Mouse (Mus musculus): ENCODE data around the gene Spi1. TPM values are rescaled to one million over a fixed set of nuclear protein-coding genes. Genes with fewer than 3 reads are reported as not detected.

Spi1 gene
- polyA plus RNA-seq, 1 experiment from 2014 or later: 18.2 TPM

DNA sequence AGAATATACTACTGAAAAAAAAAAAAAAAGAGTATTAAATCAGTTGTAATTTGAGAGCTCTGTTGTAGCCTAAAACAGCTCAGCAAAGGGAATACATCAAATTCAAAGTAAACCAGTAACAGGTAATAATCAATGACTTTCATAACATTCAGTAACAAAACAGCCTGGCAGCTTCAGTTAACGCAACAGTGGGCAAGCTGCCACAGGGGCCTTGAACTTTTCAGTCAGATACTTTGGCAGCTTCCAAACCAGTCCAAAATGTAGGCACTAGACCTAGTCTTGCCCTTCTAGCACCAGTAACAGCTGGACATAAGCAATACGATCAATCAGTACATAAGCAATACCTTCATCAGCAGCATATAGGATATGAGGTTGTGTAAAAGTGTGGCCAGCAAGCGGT, 71.9 kb downstream of the Spi1 start:
- Histone ChIP-seq H3K36me3 (ENCODE audit: control insufficient read depth, insufficient read depth) (peaks cover 5% of the 10 kb centered on the region; the same call in 1 of the 2 replicates), H3K9me3 (replicated peaks; ENCODE audit: control insufficient read depth, low read length) (no peaks in the 10 kb centered on the region), H3K9ac (ENCODE audit: low read depth, low read length) (no peak overlapping the region), H3K4me2 (ENCODE audit: low read depth, low read length) (no peak overlapping the region), H3K27ac (ENCODE audit: low read length) (no peak overlapping the region), H3K4me3 (ENCODE audit: low read depth, low read length) (no peak overlapping the region), H3K4me1 (ENCODE audit: control insufficient read depth, low read depth, low read length) (no peaks in the 10 kb centered on the region), H3K27me3 (ENCODE audit: control insufficient read depth, insufficient read depth, low read depth, low read length) (no peaks in the 10 kb centered on the region)
- no peak for ATAC-seq (ENCODE audit: low read depth)
- 82% methylated on average over 3 of the region's 3 CpGs for WGBS (ENCODE audit: insufficient replicate concordance)

DNA sequence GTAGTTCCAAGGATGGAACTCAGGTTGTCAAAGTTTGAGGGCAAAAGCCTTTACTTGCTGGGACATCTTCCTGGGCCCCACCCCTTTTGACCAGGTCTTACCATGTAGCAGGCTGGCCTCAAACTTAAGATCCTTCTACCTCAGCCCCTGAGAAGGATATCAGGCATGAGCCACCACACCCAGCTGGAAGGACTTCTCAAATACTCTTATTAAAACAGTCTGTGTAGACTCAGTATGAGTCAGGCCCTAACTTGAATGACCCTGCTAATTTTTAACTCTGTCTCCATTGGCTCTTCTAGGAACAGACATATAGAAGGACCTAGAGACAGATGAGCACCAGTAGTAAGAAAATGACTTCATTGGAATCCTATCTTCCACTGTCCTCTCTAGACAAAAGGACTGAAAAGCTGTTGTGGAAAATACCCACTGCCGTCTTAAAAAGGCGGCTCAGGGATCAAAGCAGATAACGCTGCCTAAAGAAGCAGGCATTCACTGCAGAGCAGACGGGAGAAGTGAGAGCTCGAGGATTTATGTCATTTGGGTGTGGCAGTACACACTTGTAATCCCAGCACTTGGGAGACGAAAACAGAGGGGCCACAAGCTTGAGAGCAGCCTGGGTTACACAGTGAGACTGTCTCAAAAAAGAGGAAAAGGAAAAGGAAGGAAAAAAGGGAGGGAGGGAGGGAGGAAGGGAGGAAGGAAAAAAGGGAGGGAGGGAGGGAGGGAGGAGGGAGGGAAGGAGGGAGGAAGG, 75.0 kb downstream of the Spi1 start:
- no peak overlapping the region for H3K4me2 ChIP-seq (ENCODE audit: low read depth, low read length)
- no peak overlapping the region for H3K4me3 ChIP-seq (ENCODE audit: low read depth, low read length)
- ATAC-seq (ENCODE audit: low read depth): no peak
- WGBS (ENCODE audit: insufficient replicate concordance): 62% methylated on average over 6 of the region's 6 CpGs
- peaks cover 5% of the 10 kb centered on the region; the same call in 1 of the 2 replicates for H3K36me3 ChIP-seq (ENCODE audit: control insufficient read depth, insufficient read depth)
- no peaks in the 10 kb centered on the region for H3K9me3 ChIP-seq (replicated peaks; ENCODE audit: control insufficient read depth, low read length)
- no peaks in the 10 kb centered on the region for H3K4me1 ChIP-seq (ENCODE audit: control insufficient read depth, low read depth, low read length)
- H3K27ac ChIP-seq (ENCODE audit: low read length): no peak overlapping the region
- H3K9ac ChIP-seq (ENCODE audit: low read depth, low read length): no peak overlapping the region
- no peaks in the 10 kb centered on the region for H3K27me3 ChIP-seq (ENCODE audit: control insufficient read depth, insufficient read depth, low read depth, low read length)

DNA sequence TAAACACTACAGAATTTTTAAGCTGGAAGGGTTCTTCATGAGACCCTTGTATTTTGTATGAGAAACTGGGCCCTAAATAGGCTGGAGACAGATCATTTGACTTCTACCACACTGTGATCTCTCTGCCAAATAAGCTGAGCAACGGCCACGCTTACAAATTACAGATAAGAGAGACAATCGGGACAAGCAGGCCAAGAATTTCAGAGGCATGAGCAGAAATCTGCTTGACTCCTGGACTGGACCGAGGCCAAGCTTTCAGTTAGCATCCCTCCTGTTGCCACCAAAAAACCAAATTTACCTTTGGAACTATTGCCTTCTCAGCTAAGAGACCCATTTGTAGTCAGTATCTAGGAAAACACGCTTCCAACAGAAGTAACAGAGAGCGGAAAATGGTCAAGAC, 78.4 kb downstream of the Spi1 start:
- no peak for ATAC-seq (ENCODE audit: low read depth)
- Histone ChIP-seq H3K9me3 (replicated peaks; ENCODE audit: control insufficient read depth, low read length) (no peaks in the 10 kb centered on the region), H3K36me3 (ENCODE audit: control insufficient read depth, insufficient read depth) (peaks cover 4% of the 10 kb centered on the region; the same call in 1 of the 2 replicates), H3K27me3 (ENCODE audit: control insufficient read depth, insufficient read depth, low read depth, low read length) (no peaks in the 10 kb centered on the region), H3K9ac (ENCODE audit: low read depth, low read length) (no peak overlapping the region), H3K4me3 (ENCODE audit: low read depth, low read length) (no peak overlapping the region), H3K4me2 (ENCODE audit: low read depth, low read length) (no peak overlapping the region), H3K27ac (ENCODE audit: low read length) (no peak overlapping the region), H3K4me1 (ENCODE audit: control insufficient read depth, low read depth, low read length) (peaks cover 16% of the 10 kb centered on the region)
- WGBS (ENCODE audit: insufficient replicate concordance): 75% methylated on average over 6 of the region's 6 CpGs

DNA sequence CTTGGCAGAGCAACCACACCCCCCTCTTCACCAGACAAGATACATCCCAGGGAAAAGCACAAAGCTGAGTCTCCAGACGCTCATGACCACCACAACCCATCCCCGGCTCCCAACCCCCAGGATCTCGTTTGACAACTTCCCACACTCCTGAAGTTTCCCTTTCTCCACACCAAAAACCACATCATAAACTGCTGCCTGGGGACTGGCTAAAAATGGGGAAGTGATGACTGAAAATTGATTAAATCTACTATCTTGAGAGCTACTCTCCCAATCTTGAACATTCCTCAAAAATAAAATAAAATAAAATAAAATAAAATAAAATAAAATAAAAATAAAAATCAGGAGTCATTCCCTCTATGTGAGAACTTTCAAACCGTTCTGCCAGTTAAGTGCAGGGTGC, 80.8 kb downstream of the Spi1 start:
- no peak for ATAC-seq (ENCODE audit: low read depth)
- peaks cover 4% of the 10 kb centered on the region; the same call in 1 of the 2 replicates for H3K36me3 ChIP-seq (ENCODE audit: control insufficient read depth, insufficient read depth)
- no peaks in the 10 kb centered on the region for H3K9me3 ChIP-seq (replicated peaks; ENCODE audit: control insufficient read depth, low read length)
- no peaks in the 10 kb centered on the region for H3K27me3 ChIP-seq (ENCODE audit: control insufficient read depth, insufficient read depth, low read depth, low read length)
- 65% methylated on average over 4 of the region's 4 CpGs for WGBS (ENCODE audit: insufficient replicate concordance)
- H3K4me3 ChIP-seq (ENCODE audit: low read depth, low read length): no peak overlapping the region
- H3K27ac ChIP-seq (ENCODE audit: low read length): no peak overlapping the region
- H3K9ac ChIP-seq (ENCODE audit: low read depth, low read length): no peak overlapping the region
- H3K4me1 ChIP-seq (ENCODE audit: control insufficient read depth, low read depth, low read length): peaks cover 16% of the 10 kb centered on the region
- no peak overlapping the region for H3K4me2 ChIP-seq (ENCODE audit: low read depth, low read length)

DNA sequence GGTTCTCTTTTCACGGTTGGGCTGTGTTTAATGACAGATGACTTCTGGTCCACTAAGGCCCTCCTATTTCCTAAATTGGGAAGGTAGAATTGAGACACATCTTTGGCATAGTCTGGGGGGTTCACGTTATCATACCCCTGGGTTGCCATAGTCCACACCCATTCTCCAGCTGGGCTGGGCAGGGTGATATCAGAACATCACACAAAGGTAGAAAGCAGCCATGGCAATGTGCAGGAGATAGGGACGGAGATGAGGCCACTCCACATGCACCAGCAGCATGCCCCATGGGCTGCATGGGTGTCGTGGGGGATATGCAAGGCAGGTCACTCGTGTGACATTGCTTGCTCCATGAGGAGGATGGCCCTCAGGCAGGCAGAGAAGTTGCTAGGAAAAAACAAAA, 81.3 kb downstream of the Spi1 start:
- Histone ChIP-seq H3K9me3 (replicated peaks; ENCODE audit: control insufficient read depth, low read length) (no peaks in the 10 kb centered on the region), H3K9ac (ENCODE audit: low read depth, low read length) (no peak overlapping the region), H3K4me2 (ENCODE audit: low read depth, low read length) (no peak overlapping the region), H3K27me3 (ENCODE audit: control insufficient read depth, insufficient read depth, low read depth, low read length) (no peaks in the 10 kb centered on the region), H3K27ac (ENCODE audit: low read length) (no peak overlapping the region), H3K4me3 (ENCODE audit: low read depth, low read length) (no peak overlapping the region), H3K4me1 (ENCODE audit: control insufficient read depth, low read depth, low read length) (peaks cover 16% of the 10 kb centered on the region), H3K36me3 (ENCODE audit: control insufficient read depth, insufficient read depth) (peaks cover 2% of the 10 kb centered on the region; the same call in 1 of the 2 replicates)
- ATAC-seq (ENCODE audit: low read depth): 0 out of 2 replicates have a peak, but pooled peaks have one; percentile 39
- WGBS (ENCODE audit: insufficient replicate concordance): 43% methylated on average over 5 of the region's 5 CpGs

DNA sequence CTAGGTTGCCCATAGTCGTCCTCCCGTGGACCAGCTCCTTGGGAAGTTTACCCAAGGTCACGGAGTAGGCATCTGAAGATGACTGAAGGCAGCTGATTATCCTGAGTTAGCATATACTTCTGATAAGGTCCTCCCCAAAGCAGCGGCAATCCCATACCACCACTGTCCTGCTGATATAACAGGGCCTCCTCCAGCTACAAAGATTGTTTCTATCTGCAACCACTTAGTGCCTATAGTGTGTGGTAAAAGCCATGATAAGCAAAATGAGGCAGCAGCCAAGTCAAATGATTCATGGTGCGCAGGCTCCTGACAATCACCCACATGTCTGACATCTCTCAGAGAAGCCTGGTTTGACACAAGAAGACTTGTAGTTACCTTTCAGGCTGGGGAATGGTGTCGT, 82.8 kb downstream of the Spi1 start:
- Histone ChIP-seq H3K27me3 (ENCODE audit: control insufficient read depth, insufficient read depth, low read depth, low read length) (no peaks in the 10 kb centered on the region), H3K9me3 (replicated peaks; ENCODE audit: control insufficient read depth, low read length) (no peaks in the 10 kb centered on the region), H3K4me3 (ENCODE audit: low read depth, low read length) (no peak overlapping the region), H3K27ac (ENCODE audit: low read length) (no peak overlapping the region), H3K9ac (ENCODE audit: low read depth, low read length) (no peak overlapping the region), H3K4me1 (ENCODE audit: control insufficient read depth, low read depth, low read length) (peaks cover 16% of the 10 kb centered on the region), H3K36me3 (ENCODE audit: control insufficient read depth, insufficient read depth) (peaks cover 2% of the 10 kb centered on the region; the same call in 1 of the 2 replicates), H3K4me2 (ENCODE audit: low read depth, low read length) (no peak overlapping the region)
- WGBS (ENCODE audit: insufficient replicate concordance): 31% methylated on average over 6 of the region's 6 CpGs
- ATAC-seq (ENCODE audit: low read depth): peak; percentile 78

Other genes with a start within 250 kb of the Spi1 start
- 109 and 117 TPM in 2 replicates for gene Mtch2, start 235.2 kb upstream of the Spi1 start, polyA plus RNA-seq (2015; fragmentation: Nextera tagmentation; extraction: Ambion mirVana)
- gene C1qtnf4, start 196.5 kb upstream of the Spi1 start, polyA plus RNA-seq (2015; fragmentation: Nextera tagmentation; extraction: Ambion mirVana): 1.5 and 1.6 TPM in 2 replicates
- gene Kbtbd4, start 177.7 kb upstream of the Spi1 start, polyA plus RNA-seq (2015; fragmentation: Nextera tagmentation; extraction: Ambion mirVana): 15.7 TPM in 2 replicates
- gene Ndufs3, start 177.6 kb upstream of the Spi1 start, polyA plus RNA-seq (2015; fragmentation: Nextera tagmentation; extraction: Ambion mirVana): 143 and 146 TPM in 2 replicates
- 46.8 and 47.9 TPM in 2 replicates for gene Celf1, start 142.0 kb upstream of the Spi1 start, polyA plus RNA-seq (2015; fragmentation: Nextera tagmentation; extraction: Ambion mirVana)
- 0.99 and 1.0 TPM in 2 replicates for gene Rapsn, start 46.8 kb upstream of the Spi1 start, polyA plus RNA-seq (2015; fragmentation: Nextera tagmentation; extraction: Ambion mirVana)
- 130 and 133 TPM in 2 replicates for gene Psmc3, start 28.4 kb upstream of the Spi1 start, polyA plus RNA-seq (2015; fragmentation: Nextera tagmentation; extraction: Ambion mirVana)
- gene Slc39a13, start 12.0 kb upstream of the Spi1 start, polyA plus RNA-seq (2015; fragmentation: Nextera tagmentation; extraction: Ambion mirVana): 10.4 and 12.2 TPM in 2 replicates
- gene Mybpc3, start 35.8 kb downstream of the Spi1 start, polyA plus RNA-seq (2015; fragmentation: Nextera tagmentation; extraction: Ambion mirVana): 0.07 and 0.08 TPM in 2 replicates
- 5.3 and 5.4 TPM in 2 replicates for gene Madd, start 101.4 kb downstream of the Spi1 start, polyA plus RNA-seq (2015; fragmentation: Nextera tagmentation; extraction: Ambion mirVana)
- 18.8 and 20.8 TPM in 2 replicates for gene Nr1h3, start 120.4 kb downstream of the Spi1 start, polyA plus RNA-seq (2015; fragmentation: Nextera tagmentation; extraction: Ambion mirVana)
- gene Acp2, start 120.5 kb downstream of the Spi1 start, polyA plus RNA-seq (2015; fragmentation: Nextera tagmentation; extraction: Ambion mirVana): 10.6 and 11.3 TPM in 2 replicates
- gene Ddb2, start 154.6 kb downstream of the Spi1 start, polyA plus RNA-seq (2015; fragmentation: Nextera tagmentation; extraction: Ambion mirVana): 5.9 and 6.2 TPM in 2 replicates
- gene Pacsin3, start 173.6 kb downstream of the Spi1 start, polyA plus RNA-seq (2015; fragmentation: Nextera tagmentation; extraction: Ambion mirVana): 18.2 and 19.9 TPM in 2 replicates
- 64.8 and 65.8 TPM in 2 replicates for gene Arfgap2, start 182.6 kb downstream of the Spi1 start, polyA plus RNA-seq (2015; fragmentation: Nextera tagmentation; extraction: Ambion mirVana)